29 mouse cellular contexts compared by ENCODE assay signal in genomic region chr15:8265946-8266345, GRCm38 (mm10).
A peak's percentile ranks its signal among the peaks of the same experiment; 100 is the strongest.
DNase-seq lines count a peak whose midpoint lies in the region; ATAC-seq and TF ChIP-seq lines count a peak whose summit lies in the region.
"Had no signal": no experiment of that assay in that cellular context is flagged by ENCODE, and none has a peak within 500 bp of the region (broad histone marks: within the 10 kb centered on the region; RNA-seq: fewer than 3 reads in every experiment).

No protein-coding gene starts in this region.

- peak; percentile 48 for DNase-seq in gastrocnemius, adult 2 months
- no peak for DNase-seq in gastrocnemius, postnatal 25 days
- DNase-seq in kidney, postnatal 25 days = peak; percentile 71 to 88
- DNase-seq in cerebellum, postnatal 14 days = no peak
- DNase-seq in lung, postnatal 10 days = no peak
- DNase-seq: adrenal gland, adult 2 months; adrenal gland, postnatal 36 days; cerebellum, adult 18-20 months; cerebellum, postnatal 36 days; embryo, embryonic 11 days; forebrain, postnatal 0 days; gastrocnemius, postnatal 14 days; heart, adult 18-20 months; heart, postnatal 10 days; left cerebral cortex, postnatal 4 days; lung, adult 2 months; lung, postnatal 14 days; midbrain, embryonic 14.5 days had no signal

- intact Hi-C loops in gastrocnemius, adult 2 months (cut with DNase I) = no loop called here

- peaks cover 18% of the 10 kb centered on the region; the same call in 1 of the 2 replicates for H3K36me3 ChIP-seq in intestine, postnatal 0 days (ENCODE audit: control insufficient read depth, insufficient read depth)
- H3K36me3 ChIP-seq in kidney, embryonic 15.5 days = peaks cover 84% of the 10 kb centered on the region

- H3K4me1 ChIP-seq in intestine, postnatal 0 days (replicated peaks; ENCODE audit: control insufficient read depth, insufficient read depth, low read length) = no peaks in the 10 kb centered on the region
- H3K4me1 ChIP-seq in kidney, embryonic 15.5 days = no peaks in the 10 kb centered on the region
- H3K4me1 ChIP-seq: embryonic facial prominence, embryonic 13.5 days; forebrain, embryonic 10.5 days; heart, embryonic 13.5 days; stomach, embryonic 15.5 days had no signal

- no peak overlapping the region for H3K4me2 ChIP-seq in intestine, postnatal 0 days (replicated peaks; ENCODE audit: low read depth)
- H3K4me2 ChIP-seq in kidney, embryonic 15.5 days = no peak overlapping the region
- H3K4me2 ChIP-seq: embryonic facial prominence, embryonic 13.5 days; heart, embryonic 13.5 days; stomach, embryonic 15.5 days had no signal

- no peaks in the 10 kb centered on the region for H3K27me3 ChIP-seq in intestine, postnatal 0 days (replicated peaks; ENCODE audit: control insufficient read depth, insufficient read depth, low read length)
- H3K27me3 ChIP-seq in kidney, embryonic 15.5 days = no peaks in the 10 kb centered on the region
- H3K27me3 ChIP-seq: CH12.LX; embryonic facial prominence, embryonic 13.5 days; heart, embryonic 13.5 days; stomach, embryonic 15.5 days had no signal

- no peak for TF ChIP-seq CTCF in gastrocnemius, adult 2 months (IDR thresholded peaks at IDR 0.05)
- TF ChIP-seq CTCF in intestine, postnatal 0 days (IDR thresholded peaks at IDR 0.05; ENCODE audit: low read depth) = no peak

- ATAC-seq in intestine, postnatal 0 days = peak; percentile 73
- ATAC-seq in kidney, embryonic 15.5 days (replicated peaks; ENCODE audit: low FRiP score) = 0 out of 2 replicates have a peak, but pooled peaks have one; percentile 46
- no peak for ATAC-seq in frontal cortex, adult (ENCODE audit: low TSS enrichment)
- ATAC-seq: activated CD4-positive, CD25-positive, alpha-beta regulatory T cell, adult 4 months; forebrain, postnatal 0 days; hindbrain, embryonic 16.5 days had no signal

- no peak overlapping the region for H3K4me3 ChIP-seq in gastrocnemius, adult 2 months
- H3K4me3 ChIP-seq in intestine, postnatal 0 days (ENCODE audit: low read depth, low read length) = no peak overlapping the region
- H3K4me3 ChIP-seq in kidney, embryonic 15.5 days (replicated peaks) = no peak overlapping the region
- H3K4me3 ChIP-seq: embryonic facial prominence, embryonic 13.5 days; forebrain, embryonic 10.5 days; heart, embryonic 13.5 days; stomach, embryonic 15.5 days had no signal

- 47% methylated on average over 3 of the region's 3 CpGs for WGBS in intestine, postnatal 0 days
- WGBS in kidney, embryonic 15.5 days = 70% methylated on average over 3 of the region's 3 CpGs

- no peak overlapping the region for H3K9ac ChIP-seq in intestine, postnatal 0 days (ENCODE audit: low read depth, low read length)
- no peak overlapping the region for H3K9ac ChIP-seq in kidney, embryonic 15.5 days
- H3K9ac ChIP-seq: embryonic facial prominence, embryonic 13.5 days; forebrain, postnatal 0 days; heart, embryonic 13.5 days; liver, embryonic 14.5 days; stomach, embryonic 15.5 days had no signal

- H3K27ac ChIP-seq in gastrocnemius, adult 2 months = peak overlapping the region; percentile 46; the same call in 1 of the 2 replicates
- H3K27ac ChIP-seq in intestine, postnatal 0 days (ENCODE audit: low read depth, low read length) = no peak overlapping the region
- H3K27ac ChIP-seq in kidney, embryonic 15.5 days = no peak overlapping the region
- H3K27ac ChIP-seq: embryonic facial prominence, embryonic 13.5 days; forebrain, embryonic 10.5 days; heart, embryonic 13.5 days; liver, embryonic 14.5 days; stomach, embryonic 15.5 days had no signal

- no peaks in the 10 kb centered on the region for H3K9me3 ChIP-seq in intestine, postnatal 0 days (ENCODE audit: control insufficient read depth)
- H3K9me3 ChIP-seq in kidney, embryonic 15.5 days (replicated peaks) = no peaks in the 10 kb centered on the region
- H3K9me3 ChIP-seq: embryonic facial prominence, embryonic 13.5 days; forebrain, embryonic 10.5 days; heart, embryonic 13.5 days; stomach, embryonic 15.5 days had no signal

Comparison
In these comparisons a context has a peak if more than half of its experiments do, and no peak if none do; other contexts are left out.
1. DNase-seq: peak in gastrocnemius, adult 2 months (single experiment) and kidney, postnatal 25 days (2 of 2); none in gastrocnemius, postnatal 25 days (single experiment), cerebellum, postnatal 14 days (0 of 2) and lung, postnatal 10 days (single experiment).